Mouse (Mus musculus) retina, embryonic 14.5 days (tissue): ENCODE results near the gene Dctpp1.
"Not testable (repeated sequence)": the region's sequence is repeated elsewhere in the genome, so short reads cannot be mapped to it uniquely, and the experiment has no call there.

Experiments
- DNase-seq: peaks from one replicate; pipeline ENCODE4 v3.0.0-alpha.2; 2015; ENCODE audit warnings: low spot score

Dctpp1 gene

DNA sequence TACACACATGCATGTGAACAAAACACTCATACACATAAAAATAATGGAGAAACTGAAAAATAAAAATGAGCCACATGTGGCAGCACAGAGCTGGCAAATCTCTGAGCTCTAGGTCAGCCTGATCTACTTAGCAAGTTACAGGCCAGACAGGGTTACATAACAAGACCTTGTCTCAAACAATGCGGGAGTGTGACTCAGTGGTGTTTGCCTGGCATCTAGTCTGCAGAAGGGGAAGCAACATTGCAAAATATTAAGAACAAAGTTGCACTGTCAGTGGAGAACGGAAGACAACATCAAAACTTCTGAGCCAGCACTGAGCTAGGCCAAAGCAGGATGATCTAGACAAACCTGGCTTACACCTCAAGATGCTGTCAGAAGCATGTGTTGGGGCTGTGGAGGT lies 9.7 kb upstream of the Dctpp1 start:
- DNase-seq: no peak

DNA sequence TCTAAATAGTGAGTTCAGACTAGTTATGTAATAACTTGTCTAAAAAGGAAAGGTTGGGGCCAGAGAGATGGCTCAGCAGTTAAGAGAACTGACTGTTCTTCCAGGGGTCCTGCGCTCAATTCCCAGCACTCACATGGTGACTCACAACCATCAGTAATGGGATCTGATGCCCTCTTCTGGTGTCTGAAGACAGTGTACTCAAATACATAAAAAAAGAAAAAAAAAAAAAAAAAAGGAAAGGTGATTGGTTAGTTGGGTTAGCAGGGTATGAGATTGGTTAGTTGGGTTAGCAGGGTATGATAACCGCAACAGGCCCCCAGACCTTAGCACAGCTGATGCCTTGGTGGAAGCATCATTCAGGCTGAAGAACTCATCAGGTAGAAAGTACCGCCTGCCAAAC lies 3.0 kb upstream of the Dctpp1 start:
- no peak for DNase-seq

DNA sequence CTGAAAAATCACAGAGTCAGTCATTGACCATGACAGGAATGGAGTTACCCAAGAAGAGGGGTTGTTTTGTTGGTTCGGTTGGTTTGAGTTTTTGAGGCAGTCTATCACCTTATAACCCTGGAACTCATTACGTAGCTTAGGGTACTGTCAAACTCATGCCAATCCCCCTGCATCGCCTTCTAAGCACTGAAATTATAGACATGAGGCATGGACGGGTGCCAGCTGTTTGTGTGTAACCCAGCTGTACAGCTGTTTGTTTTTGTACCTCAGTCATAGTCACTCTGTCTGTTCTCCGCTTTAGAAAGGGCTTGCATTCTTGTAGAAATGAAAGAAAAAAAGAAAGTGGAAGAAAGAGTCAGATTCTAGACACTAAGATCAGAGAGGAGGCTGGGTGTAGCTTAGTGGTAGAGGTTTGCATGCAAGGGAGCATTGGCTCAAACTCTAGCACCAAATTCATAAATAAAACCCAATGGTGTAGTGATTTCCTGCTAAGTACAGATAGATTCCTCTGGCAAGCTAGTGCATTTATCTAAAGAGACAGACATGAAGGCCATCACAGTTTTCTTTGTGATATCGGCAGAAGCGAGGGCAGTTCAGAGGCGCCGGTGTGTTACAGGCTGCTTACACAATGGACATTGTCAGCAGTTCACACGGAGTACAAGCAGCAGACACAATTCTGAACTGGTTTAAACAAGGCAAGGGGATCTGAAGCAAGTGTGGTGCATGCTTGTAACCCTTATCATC lies 1.9 kb upstream of the Dctpp1 start:
- DNase-seq: no peak

DNA sequence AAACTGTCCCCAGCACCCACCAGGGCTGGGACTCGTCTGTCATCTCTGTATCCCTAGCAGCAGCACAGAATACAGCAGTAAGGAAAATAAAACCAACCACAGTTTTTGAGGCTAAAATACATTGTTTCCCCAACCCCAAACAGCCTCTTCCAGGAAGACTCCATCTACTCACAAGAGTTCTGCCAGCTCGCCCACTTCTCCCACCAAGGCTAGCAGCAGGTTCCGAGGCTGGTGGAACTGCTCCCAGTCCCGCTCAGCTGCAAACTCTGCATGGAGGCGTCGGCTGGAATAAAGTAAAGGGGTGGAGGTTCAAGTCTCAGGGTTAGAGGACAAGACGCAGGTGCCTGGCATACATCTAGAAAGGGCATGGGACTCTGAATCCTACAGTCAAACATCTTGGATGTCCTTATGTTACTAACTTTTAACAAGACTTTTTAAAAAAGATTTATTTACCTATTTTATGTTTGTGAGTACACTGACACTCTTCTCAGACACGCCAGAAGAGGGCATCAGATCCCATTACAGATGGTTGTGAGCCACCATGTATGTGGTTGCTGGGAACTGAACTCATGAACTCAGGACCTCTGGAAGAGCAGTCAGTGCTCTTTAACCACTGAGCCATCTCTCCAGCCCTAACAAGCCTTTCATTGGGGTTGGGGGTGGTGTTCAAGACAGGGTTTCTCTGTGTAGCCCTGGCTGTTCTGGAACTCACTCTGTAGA lies 1.2 kb downstream of the Dctpp1 start:
- DNase-seq: no peak

DNA sequence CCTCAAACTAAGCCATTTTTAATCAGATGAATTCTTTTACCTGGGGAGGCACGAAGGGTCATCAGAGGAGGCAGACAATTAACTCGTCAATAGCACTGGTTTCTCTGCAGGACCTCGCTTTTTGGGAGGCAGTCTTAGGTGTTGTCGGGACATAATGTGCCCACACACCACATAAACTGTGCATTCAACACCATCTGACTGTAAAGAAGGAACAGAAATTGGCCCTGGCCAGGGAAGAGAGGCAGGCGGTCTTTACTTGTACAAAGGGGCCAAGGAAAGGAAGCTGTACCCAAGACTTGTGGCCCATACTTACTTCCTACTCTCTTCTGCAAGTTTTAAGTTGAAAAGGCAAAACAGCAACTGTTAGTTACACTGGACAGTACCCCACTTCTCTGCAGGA lies 4.0 kb downstream of the Dctpp1 start:
- DNase-seq: no peak

DNA sequence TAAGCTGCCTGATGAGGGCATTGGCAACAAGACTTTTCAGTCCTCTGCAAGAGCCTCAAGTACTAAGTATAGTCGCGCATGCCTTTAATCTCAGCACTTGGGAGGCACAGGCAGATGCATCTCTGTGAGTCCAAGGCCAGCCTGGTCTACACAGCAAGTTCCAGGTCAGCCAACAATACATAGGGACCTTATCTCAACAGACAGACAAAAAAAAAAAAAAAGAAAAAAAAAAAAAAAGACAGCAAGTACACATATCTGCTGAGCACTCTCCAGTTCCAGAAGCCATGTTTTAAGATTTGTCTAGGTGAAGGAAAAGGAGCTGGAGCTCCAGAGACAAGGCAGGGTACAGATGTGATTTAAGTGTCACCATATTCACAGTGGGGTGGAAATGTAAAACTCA lies 4.5 kb downstream of the Dctpp1 start:
- DNase-seq: no peak

DNA sequence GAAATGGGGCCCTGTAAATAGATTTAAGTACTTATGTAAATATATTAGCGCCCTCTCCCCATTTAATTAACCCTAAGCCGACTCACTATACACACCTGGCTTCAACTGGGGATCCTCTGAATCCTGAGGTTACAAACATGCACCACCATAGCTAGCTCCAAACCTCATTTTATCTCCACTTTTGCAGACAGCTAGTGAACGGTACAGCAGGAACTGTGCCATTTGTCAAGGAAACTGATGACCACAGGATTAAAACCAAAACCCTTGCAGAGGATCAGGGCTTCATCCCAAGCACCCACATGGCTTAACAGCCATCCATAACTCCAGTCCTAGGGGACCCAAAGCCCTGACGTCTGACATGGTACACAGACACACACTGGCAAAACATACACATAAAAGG lies 5.5 kb downstream of the Dctpp1 start:
- no peak for DNase-seq

DNA sequence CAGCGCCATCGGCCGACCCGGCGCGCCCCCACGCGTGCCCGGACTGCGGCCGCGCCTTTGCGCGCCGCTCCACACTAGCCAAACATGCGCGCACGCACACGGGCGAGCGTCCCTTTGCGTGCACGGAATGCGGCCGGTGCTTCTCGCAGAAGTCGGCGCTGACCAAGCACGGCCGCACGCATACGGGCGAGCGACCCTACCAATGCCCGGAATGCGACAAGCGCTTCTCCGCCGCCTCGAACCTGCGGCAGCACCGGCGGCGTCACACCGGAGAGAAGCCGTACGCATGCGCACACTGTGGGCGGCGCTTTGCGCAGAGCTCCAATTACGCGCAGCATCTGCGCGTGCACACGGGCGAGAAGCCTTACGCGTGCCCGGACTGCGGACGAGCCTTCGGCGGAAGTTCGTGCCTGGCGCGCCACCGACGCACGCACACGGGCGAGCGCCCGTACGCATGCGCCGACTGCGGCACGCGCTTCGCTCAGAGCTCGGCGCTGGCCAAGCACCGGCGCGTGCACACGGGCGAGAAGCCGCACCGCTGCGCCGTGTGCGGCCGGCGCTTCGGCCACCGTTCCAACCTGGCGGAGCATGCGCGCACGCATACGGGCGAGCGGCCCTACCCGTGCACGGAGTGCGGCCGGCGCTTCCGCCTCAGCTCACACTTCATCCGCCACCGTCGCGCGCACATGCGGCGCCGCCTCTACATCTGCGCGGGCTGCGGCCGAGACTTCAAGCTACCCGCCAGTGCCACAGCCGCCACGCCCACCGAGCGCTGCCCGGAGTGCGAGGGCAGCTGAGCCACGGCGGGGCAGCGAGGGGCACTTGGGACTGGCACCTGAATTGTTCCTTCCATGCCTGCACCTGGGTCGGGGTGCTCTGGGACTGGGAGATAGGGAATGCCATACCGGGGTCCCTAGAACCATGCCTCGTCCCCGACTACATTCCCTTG lies 6.4 kb downstream of the Dctpp1 start:
- peak; percentile 98 for DNase-seq

DNA sequence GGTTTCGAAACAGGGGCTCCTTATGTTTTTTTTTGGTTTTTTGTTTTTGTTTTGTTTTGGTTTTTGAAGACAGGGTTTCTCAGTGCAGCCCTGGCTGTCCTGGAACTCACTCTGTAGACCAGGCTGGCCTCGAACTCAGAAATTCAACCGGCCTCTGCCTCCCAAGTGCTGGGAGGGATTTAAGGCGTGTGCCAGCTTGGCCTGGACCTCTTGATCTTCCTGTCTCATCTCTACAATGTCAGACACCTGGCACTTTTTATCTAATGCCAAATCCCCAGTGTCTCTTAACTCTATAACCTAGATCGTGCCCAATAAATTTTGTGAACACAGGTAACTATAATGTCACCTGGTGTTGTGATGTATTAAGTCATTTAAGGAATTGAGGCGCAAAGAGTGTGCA lies 7.2 kb downstream of the Dctpp1 start:
- no peak for DNase-seq

DNA sequence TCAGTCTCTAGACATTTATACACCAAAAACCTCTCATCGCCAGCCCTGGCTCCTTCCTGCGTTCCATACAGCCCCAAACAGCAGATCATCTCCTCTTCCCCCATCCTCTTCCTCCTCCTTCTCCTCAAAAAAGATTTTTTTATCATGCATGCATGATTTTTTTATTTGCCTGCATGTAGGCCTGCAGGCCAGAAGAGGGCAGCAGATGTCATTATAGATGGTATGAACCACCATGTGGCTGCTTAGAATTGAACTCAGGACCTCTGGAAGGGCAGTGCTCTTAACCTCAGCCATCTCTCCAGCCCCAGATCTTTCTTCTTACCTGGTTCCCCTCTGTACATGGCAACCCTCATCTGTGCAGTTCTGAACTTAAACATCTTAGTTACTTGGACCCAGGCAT lies 8.1 kb downstream of the Dctpp1 start:
- peak; percentile 60 for DNase-seq

DNA sequence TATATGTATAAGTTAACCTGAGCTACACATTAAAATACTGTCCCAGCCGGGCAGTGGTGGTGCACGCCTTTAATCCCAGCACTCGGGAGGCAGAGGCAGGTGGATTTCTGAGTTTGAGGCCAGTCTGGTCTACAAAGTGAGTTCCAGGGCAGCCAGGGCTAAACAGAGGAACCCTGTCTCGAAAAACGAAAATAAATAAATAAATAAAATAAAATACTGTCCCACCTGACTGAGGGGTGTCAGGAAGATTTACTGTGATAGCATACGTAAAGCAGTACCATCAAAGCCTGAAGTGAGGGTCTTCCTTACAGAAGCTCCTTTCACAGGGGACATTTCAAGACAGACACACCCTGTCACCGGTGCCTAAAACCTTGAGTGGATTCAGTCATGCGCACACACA lies 10.0 kb downstream of the Dctpp1 start:
- DNase-seq: not testable (repeated sequence)

DNA sequence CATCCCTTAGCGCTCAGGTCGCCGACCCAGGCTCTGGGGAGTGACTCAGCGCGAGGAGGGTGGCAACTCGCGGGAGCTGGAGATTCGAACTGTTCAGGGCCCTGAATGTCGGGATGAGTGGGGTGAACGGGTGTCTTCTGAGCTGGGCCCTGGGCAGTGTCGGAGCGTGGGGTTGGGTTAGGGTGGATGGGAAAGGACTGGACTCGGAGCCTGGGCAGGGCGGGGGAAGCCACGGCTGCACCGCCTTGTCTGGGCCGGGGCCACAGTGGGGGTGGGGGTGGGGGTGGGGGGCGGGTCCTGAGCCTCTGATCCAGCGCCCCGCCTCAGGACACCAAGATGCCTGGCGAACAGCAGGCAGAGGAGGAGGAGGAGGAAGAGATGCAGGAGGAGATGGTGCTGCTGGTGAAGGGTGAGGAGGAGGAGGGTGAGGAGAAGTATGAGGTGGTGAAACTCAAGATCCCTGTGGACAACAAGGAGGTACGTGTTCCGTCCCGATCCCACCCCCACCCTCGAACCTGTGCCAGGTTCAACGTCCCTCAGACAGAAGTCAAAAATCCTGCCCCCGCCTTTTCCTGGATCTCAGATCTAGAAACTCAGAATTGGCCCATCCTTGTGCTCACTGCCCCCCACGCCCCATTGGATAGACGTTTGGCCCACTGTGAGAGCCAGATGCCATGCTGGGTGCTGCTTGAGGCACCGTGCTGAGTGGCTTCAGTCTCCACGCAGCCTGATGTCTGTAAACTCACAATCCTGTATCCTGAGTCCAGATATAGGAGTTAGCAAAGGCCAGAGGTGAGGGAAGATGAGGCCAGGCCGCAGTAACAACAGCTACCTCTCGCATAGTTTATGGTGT lies 15.6 kb downstream of the Dctpp1 start:
- no peak for DNase-seq

DNA sequence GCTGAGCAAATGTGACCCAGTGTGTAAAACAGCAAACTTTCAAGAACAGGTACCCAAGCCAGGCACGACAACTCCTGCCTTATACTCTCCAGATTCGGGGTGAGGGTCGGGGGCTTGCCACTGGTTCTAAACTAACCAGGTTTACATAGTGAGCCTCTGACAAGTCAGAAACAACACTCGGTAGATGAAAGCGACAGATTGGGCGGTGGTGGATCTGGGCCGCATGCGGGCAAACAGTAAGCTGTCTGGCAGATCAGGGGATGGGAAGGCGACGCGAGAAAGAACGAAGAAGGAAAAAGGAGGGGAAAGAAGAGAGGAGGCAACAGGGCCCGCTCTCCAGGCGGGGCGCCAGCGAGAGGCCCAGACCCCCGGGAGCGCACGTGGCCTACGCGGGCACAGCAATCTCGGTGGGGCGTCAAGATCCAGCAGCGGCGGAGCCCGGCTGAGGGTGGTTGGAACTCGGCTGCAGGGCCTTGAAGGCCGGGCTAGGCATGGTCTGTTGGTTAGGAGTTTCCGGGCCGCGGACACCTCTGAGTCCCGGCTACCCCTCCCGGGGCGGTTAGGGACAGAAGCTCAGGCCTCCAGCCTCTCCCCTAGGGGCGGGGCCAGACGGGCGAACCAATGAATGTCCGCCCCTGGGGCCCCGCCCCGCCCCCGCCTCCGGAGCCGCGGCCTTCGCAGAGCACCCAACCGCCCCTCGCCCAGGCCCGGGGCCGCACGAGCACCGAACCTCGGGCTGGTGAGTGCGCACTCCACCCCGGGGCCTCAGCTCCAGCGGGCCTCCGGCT lies 16.4 kb downstream of the Dctpp1 start, which contains the start of gene Zfp771:
Zfp771 (plus strand) TSS at position 405 of the 788 bp plus-strand sequence.
- DNase-seq: peak; percentile 96

DNA sequence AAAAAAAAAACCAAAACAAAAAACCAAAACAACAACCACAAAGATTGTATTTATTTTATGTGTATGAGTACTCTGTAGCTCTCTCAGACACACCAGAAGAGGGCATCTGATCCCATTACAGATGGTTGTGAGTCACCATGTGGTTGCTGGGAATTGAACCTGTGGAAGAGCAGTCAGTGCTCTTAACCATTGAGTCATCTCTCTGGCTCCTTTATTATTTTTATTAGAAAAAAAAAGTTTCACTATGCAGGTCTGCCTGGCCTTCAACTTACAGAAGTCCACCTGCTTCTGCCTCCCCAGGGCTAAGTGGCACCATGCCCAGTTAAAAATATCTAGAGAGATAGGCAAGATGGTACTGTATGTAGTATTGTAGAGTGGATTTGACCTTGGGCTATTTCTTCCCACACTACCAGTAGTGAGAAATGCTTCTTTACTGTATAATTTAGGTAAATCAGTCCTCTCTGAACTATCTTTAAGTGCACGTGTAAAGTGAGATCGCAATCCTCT lies 17.1 kb downstream of the Dctpp1 start:
- no peak for DNase-seq

DNA sequence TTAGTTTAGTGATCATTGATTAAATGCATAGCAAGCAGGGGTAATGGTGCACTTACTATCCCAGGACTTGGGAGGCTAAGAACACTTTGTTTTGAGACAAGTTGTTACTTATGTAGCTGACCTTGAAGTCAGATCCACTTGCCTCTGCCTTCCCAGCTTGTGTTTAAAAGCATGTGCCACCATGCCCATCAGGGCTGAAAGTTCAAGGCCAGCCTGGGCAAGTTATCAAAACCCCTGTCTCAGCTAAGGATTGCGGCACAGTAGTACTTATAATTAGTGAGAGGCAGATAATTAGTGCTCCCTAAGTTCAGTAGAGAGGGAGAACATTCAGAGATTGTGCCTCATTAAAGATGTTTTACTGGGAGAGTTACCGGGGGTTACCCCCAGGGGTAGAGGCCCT lies 25.7 kb downstream of the Dctpp1 start:
- DNase-seq: no peak

DNA sequence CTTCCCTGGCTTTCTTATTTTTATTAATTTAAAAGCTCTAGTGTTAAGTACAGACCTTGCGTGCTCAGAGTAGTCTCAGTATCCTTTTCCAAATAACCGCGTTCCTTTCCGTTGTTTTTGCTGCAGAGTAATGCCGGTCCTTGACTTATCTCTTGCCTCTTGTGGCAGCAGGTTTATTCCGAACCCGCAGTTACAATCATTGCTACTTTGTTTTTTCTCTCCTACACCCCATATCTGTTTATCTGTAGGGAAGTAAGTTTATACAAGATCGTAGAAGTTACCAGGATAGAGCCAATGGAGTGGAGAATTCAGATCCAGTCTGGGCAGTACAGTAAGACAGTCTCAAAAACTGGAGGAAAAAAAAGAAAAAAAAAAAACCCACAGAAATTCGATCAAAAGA lies 26.7 kb downstream of the Dctpp1 start:
- DNase-seq: no peak

DNA sequence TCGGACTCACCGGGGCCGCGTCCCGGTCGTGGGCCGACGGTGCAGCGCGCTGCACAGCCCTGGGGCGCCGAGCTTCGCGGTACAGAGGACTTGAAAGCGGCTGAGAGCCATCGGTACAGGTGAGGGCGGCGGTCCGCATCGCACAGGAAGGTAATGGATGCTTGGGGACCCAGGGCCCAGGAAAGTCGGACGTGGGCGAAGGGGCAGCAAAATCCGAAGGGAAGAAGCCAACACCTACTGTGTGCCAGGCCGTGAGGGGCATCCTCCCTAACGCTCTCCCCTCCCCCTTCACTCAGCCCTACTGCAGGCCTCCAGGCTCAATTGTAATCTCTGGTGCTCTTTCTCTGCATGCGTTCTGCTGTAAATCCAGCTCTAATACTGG lies 27.1 kb downstream of the Dctpp1 start:
- DNase-seq: peak; percentile 55

DNA sequence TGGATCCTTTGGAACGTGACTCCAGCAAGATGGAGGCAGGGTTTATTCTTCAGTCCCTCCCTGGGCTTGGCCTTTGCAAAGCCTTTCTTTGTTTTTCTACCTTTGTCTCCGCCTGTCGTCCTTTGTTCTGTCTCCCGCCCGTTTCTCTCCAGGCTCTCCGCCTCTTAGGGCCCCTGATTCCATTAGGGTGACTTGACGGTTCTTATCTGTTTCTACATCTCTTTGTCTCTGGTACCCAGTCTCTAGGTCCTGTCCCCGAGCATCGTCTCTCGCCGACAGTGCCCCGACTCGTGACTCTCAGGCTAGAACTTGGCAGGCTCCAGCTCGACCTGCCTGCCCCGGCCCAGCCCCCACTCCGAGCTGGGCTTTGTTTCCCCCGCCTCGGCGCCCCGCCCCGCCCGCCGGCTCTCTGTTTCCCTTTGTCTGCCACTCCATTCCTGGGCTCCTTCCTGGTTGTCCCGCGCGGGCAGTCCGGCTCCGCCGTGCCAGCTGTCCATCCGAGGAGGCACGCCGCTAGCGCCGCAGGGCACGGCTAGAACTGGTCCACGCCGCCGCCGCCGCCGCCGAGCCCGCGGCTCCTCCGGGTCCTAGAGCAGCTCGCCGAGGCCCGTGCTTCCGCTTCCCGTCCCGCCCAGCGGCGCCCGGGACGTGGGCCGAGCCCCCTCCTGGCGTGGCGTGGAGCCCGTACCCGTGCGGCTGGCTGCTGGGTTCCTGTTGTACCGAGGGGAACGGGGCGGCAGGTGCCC lies 27.7 kb downstream of the Dctpp1 start, which contains the start of the genes Zfp553 and Sept1:
Zfp553 (plus strand) TSS at position 440 of the 746 bp plus-strand sequence.
Sept1 (minus strand) TSS at position 509 of the 746 bp plus-strand sequence.
- peak; percentile 92 for DNase-seq

DNA sequence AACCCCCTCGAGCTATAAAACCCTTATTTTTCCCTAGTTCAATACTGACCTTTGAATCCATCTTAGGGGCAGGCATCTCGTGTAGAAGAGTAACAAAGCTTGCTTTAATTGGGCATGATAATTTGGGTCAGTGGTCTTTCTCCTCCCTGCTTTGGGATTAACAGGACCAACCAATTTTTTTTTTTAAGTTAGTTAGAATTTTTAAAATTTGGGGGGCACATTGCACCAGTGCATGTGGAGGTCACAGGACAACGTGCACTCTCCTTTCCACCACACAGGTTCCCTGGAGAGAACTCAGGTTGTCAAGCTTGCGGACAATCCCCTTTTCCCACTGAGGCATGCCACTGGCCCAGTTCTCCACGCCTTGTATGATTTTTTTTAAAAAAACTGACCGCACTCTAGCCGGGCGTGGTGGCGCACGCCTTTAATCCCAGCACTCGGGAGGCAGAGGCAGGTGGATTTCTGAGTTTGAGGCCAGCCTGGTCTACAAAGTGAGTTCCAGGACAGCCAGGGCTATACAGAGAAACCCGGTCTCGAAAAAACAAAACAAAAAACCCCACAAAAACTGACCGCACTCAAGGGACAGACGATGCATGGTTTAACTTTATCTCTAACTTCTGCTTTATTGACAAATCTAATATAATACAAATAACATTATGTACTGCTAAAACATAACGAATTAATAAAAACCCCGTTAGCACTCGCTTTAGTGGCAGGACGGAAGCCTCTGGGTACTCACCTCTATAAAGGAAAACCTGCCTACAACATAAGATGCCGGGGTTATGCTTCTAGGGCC lies 28.5 kb downstream of the Dctpp1 start:
- DNase-seq: no peak
